Mouse (Mus musculus) small intestine, adult 2 months (tissue): ENCODE data around the gene Cyp8b1.

Experiments
- CTCF ChIP-seq: fragments of 200-500 bp; IDR thresholded peaks from 2 replicates; pipeline ENCODE4 v1.5.1; 2012; ENCODE audit warnings: low read depth, mild to moderate bottlenecking, control low read depth, inconsistent platforms, low read length, moderate library complexity, mixed read lengths; ENCODE audit not compliant: insufficient replicate concordance, insufficient read length; ENCODE audit errors: extremely low read depth
- POLR2A ChIP-seq: fragments of 200-500 bp; IDR thresholded peaks from 2 replicates; pipeline ENCODE4 v1.6.1; 2012; ENCODE audit warnings: low read depth, mild to moderate bottlenecking, control low read depth, inconsistent platforms, low read length, moderate library complexity

DNA sequence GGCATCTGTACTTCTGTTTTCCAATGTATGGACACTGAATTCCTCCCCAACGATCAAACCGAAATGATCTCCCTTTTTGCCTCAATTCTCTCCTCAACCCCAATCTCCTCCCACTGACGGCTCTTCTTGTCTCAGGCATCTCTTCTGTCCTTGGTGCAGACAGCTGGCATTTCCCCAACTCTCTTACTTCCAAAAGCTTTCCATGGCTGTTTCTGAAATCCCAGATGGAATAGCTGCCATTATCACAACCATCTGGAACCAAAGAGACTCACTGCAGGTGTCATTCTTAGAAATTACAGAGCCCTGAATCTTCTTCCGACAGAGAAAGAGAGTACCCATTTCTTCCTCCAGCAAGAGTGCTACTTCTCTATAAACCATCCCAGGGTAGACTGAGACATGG is 18.8 kb upstream of the Cyp8b1 start:
- no peak for TF ChIP-seq CTCF
- no peak for TF ChIP-seq POLR2A
